Mouse (Mus musculus) CH12.LX (cell line): ENCODE measurements around the gene Prps1l1. TPM values are rescaled to one million over a fixed set of nuclear protein-coding genes. Genes with fewer than 3 reads are reported as not detected.

Experiments used
- DNase-seq: peaks from one replicate; pipeline ENCODE4 v3.0.0-alpha.2; 2013; ENCODE audit errors: extremely low read depth
- H3K27ac ChIP-seq: 2 replicates; pipeline ENCODE4 v1.5.1; 2012; ENCODE audit warnings: low read depth, mild to moderate bottlenecking, control low read depth, moderate library complexity; ENCODE audit not compliant: insufficient read depth
- H3K27me3 ChIP-seq: replicated peaks from 2 replicates; pipeline ENCODE3; 2012; ENCODE audit warnings: inconsistent platforms
- H3K36me3 ChIP-seq, 2 experiments: replicated peaks in 1 of 2; 2 replicates each; pipeline versions ENCODE3 to v1.6.1; 2012; ENCODE audit warnings: inconsistent platforms in 1 of 2, low read length in 1 of 2, mild to moderate bottlenecking in 1 of 2, mixed read lengths in 1 of 2, moderate library complexity in 1 of 2; ENCODE audit not compliant: control insufficient read depth in 1 of 2, insufficient read depth in 1 of 2
- H3K4me1 ChIP-seq, 2 experiments: 2 replicates each; pipeline ENCODE4 v1.6.1; 2012; ENCODE audit warnings: inconsistent platforms in 1 of 2, moderate library complexity in 1 of 2; ENCODE audit not compliant: insufficient read depth in 2 of 2, control insufficient read depth in 1 of 2
- H3K4me2 ChIP-seq: 2 replicates; pipeline ENCODE4 v1.6.1; 2012; ENCODE audit warnings: low read depth, mild to moderate bottlenecking, control low read depth; ENCODE audit not compliant: poor library complexity, insufficient read depth, severe bottlenecking
- H3K4me3 ChIP-seq, 3 experiments: fragments of 150-350 bp in 1 of 3; sonication (generic) in 1 of 3; replicated peaks in 1 of 3; 2 replicates each; pipeline versions ENCODE3 to v1.5.1; 2011 to 2012; ENCODE audit warnings: low read depth in 2 of 3, low read length in 2 of 3, mild to moderate bottlenecking in 2 of 3, moderate library complexity in 2 of 3, control low read depth in 1 of 3, improper control_type of control experiment in 1 of 3, inconsistent platforms in 1 of 3, mixed read lengths in 1 of 3; ENCODE audit not compliant: poor library complexity in 1 of 3
- H3K79me2 ChIP-seq: replicated peaks from 2 replicates; pipeline ENCODE4 v1.6.1; 2012; ENCODE audit warnings: mild to moderate bottlenecking, moderate library complexity; ENCODE audit not compliant: control insufficient read depth, poor library complexity, insufficient read depth, severe bottlenecking; ENCODE audit errors: extremely low read depth
- H3K9ac ChIP-seq: 2 replicates; pipeline ENCODE4 v1.6.1; 2012; ENCODE audit warnings: low read depth, mild to moderate bottlenecking, control low read depth, moderate library complexity; ENCODE audit not compliant: insufficient read depth
- H3K9me3 ChIP-seq: replicated peaks from 2 replicates; pipeline ENCODE3; 2012; ENCODE audit warnings: low read length, inconsistent platforms, mixed read lengths
- CHD1 ChIP-seq: IDR thresholded peaks from 2 replicates; pipeline ENCODE4 v1.6.1; 2012; ENCODE audit warnings: low read depth, low read length, improper control_type of control experiment, inconsistent platforms
- ELF1 ChIP-seq: IDR thresholded peaks from 2 replicates; pipeline ENCODE4 v1.6.1; 2014; ENCODE audit warnings: low read depth, mild to moderate bottlenecking, inconsistent platforms, low read length, improper control_type of control experiment
- ETS1 ChIP-seq: conservative IDR thresholded peaks from 2 replicates; pipeline ENCODE4 v1.6.1; 2012; ENCODE audit warnings: low read depth, mild to moderate bottlenecking, inconsistent platforms, low read length, improper control_type of control experiment, moderate library complexity
- GABPA ChIP-seq: IDR thresholded peaks from 2 replicates; pipeline ENCODE4 v1.6.1; 2012; ENCODE audit warnings: low read depth, low read length, improper control_type of control experiment, inconsistent platforms; ENCODE audit not compliant: insufficient replicate concordance
- IRF4 ChIP-seq: IDR thresholded peaks from 2 replicates; pipeline ENCODE4 v1.6.1; 2014; ENCODE audit warnings: low read depth, mild to moderate bottlenecking, inconsistent platforms, low read length, improper control_type of control experiment
- JUN ChIP-seq: IDR thresholded peaks from 2 replicates; pipeline ENCODE4 v1.6.1; 2011; ENCODE audit warnings: low read depth, mild to moderate bottlenecking, low read length, improper control_type of control experiment, moderate library complexity; ENCODE audit not compliant: insufficient read depth
- KAT2A ChIP-seq: IDR thresholded peaks from 2 replicates; pipeline ENCODE4 v1.6.1; 2012; ENCODE audit warnings: low read length, improper control_type of control experiment, inconsistent platforms; ENCODE audit not compliant: insufficient replicate concordance
- MAFK ChIP-seq: IDR thresholded peaks from 2 replicates; pipeline ENCODE4 v1.6.1; 2011; ENCODE audit warnings: low read length, improper control_type of control experiment; ENCODE audit not compliant: insufficient replicate concordance
- MAX ChIP-seq: IDR thresholded peaks from 2 replicates; pipeline ENCODE4 v1.6.1; 2011; ENCODE audit warnings: low read length, improper control_type of control experiment
- MAZ ChIP-seq: IDR thresholded peaks from 2 replicates; pipeline ENCODE4 v1.6.1; 2012; ENCODE audit warnings: low read depth, mild to moderate bottlenecking, inconsistent platforms, low read length, improper control_type of control experiment, moderate library complexity
- MEF2A ChIP-seq: IDR thresholded peaks from 2 replicates; pipeline ENCODE4 v1.6.1; 2014; ENCODE audit warnings: low read depth, mild to moderate bottlenecking, inconsistent platforms, low read length, improper control_type of control experiment, borderline replicate concordance
- MXI1 ChIP-seq: IDR thresholded peaks from 2 replicates; pipeline ENCODE4 v1.6.1; 2011; ENCODE audit warnings: mild to moderate bottlenecking, low read depth, low read length, improper control_type of control experiment
- MYC ChIP-seq: IDR thresholded peaks from 2 replicates; pipeline ENCODE4 v1.6.1; 2011; ENCODE audit warnings: low read depth, mild to moderate bottlenecking, improper control_type of control experiment, low read length
- NELFE ChIP-seq: IDR thresholded peaks from 2 replicates; pipeline ENCODE4 v1.6.1; 2011; ENCODE audit warnings: low read depth, low read length, improper control_type of control experiment
- POLR2A ChIP-seq: IDR thresholded peaks from 2 replicates; pipeline ENCODE4 v1.6.1; 2011; ENCODE audit warnings: low read depth, mild to moderate bottlenecking, improper control_type of control experiment, low read length
- POLR2AphosphoS2 ChIP-seq: IDR thresholded peaks from 2 replicates; pipeline ENCODE4 v1.6.1; 2011; ENCODE audit warnings: low read depth, low read length, improper control_type of control experiment
- RAD21 ChIP-seq: IDR thresholded peaks from 2 replicates; pipeline ENCODE4 v1.6.1; 2011; ENCODE audit warnings: low read depth, mild to moderate bottlenecking, low read length, improper control_type of control experiment, moderate library complexity
- SIN3A ChIP-seq: IDR thresholded peaks from 2 replicates; pipeline ENCODE4 v1.6.1; 2012; ENCODE audit warnings: low read length, improper control_type of control experiment, inconsistent platforms
- TBP ChIP-seq: conservative IDR thresholded peaks from 2 replicates; pipeline ENCODE4 v1.6.1; 2011; ENCODE audit warnings: low read depth, low read length, improper control_type of control experiment
- TCF12 ChIP-seq: IDR thresholded peaks from 2 replicates; pipeline ENCODE4 v1.6.1; 2014; ENCODE audit warnings: low read depth, mild to moderate bottlenecking, inconsistent platforms, low read length, improper control_type of control experiment
- USF1 ChIP-seq: IDR thresholded peaks from 2 replicates; pipeline ENCODE4 v1.6.1; 2014; ENCODE audit warnings: low read depth, mild to moderate bottlenecking, inconsistent platforms, low read length, improper control_type of control experiment
- ZC3H11A ChIP-seq: IDR thresholded peaks from 2 replicates; pipeline ENCODE4 v1.6.1; 2012; ENCODE audit warnings: low read depth, mild to moderate bottlenecking, inconsistent platforms, low read length, improper control_type of control experiment
- ZKSCAN1 ChIP-seq: IDR thresholded peaks from 2 replicates; pipeline ENCODE4 v1.6.1; 2012; ENCODE audit warnings: low read depth, inconsistent platforms, low read length, improper control_type of control experiment, borderline replicate concordance
- ZMIZ1 ChIP-seq: IDR thresholded peaks from 2 replicates; pipeline ENCODE4 v1.6.1; 2012; ENCODE audit warnings: low read depth, mild to moderate bottlenecking, inconsistent platforms, low read length, improper control_type of control experiment
- dilution Hi-C: fragments of 300-500 bp; cut with MboI; formaldehyde crosslinking; loops from 2 replicates; pipeline ENCODE4 v1.14.3; 2020; ENCODE audit warnings: low sequenced_read_pairs; ENCODE audit not compliant: extremely low pct_unique_long_range_greater_than_20kb, extremely low pct_ligation_motif_present
- in situ Hi-C: fragments of 300-500 bp; cut with MboI; formaldehyde crosslinking; loops from 3 replicates; pipeline ENCODE4 v1.14.3; 2019; ENCODE audit warnings: low sequenced_read_pairs, low pct_ligation_motif_present, low pct_unique_long_range_greater_than_20kb, mixed read lengths
- polyA plus RNA-seq: library from polyadenylated mRNA; unstranded; fragments of >175 nt; gene quantifications from 2 replicates; pipeline ENCODE4 v1.2.1, GENCODE M21; 2012; ENCODE audit warnings: low read depth; ENCODE audit not compliant: insufficient read length
- total RNA-seq, 2 experiments: library from RNA; depleted of rRNA; stranded (reverse); fragments of 300-350 nt in 1 of 2; fragments of >200 nt in 1 of 2; gene quantifications; 2 replicates each; pipeline ENCODE4 v1.2.3; 2012 to 2014

The Prps1l1 gene
- total and polyA plus RNA-seq, 3 experiments, result not detected

- no peak overlapping the region for H3K9ac ChIP-seq
- no peaks in the 10 kb centered on the region for H3K9me3 ChIP-seq
- no peaks in the 10 kb centered on the region for H3K36me3 ChIP-seq
- TF ChIP-seq POLR2A (no peak), IRF4 (no peak), ZC3H11A (no peak), MYC (no peak), ELF1 (no peak), ZKSCAN1 (no peak), JUN (no peak), ETS1 (no peak), POLR2AphosphoS2 (no peak), MAFK (no peak), SIN3A (no peak), MAZ (no peak), MAX (no peak), RAD21 (no peak), MEF2A (no peak), ZMIZ1 (no peak), TCF12 (no peak), KAT2A (no peak)
- H3K27me3 ChIP-seq, result no peaks in the 10 kb centered on the region
- no peak for DNase-seq
- dilution Hi-C loops (no loop called here), in situ Hi-C loops (loop anchor here (25.0 kb wide), 1 partner anchor 338 kb away; no protein-coding TSS in a partner anchor)
- H3K27ac ChIP-seq, result no peak overlapping the region
- H3K4me1 ChIP-seq, result no peaks in the 10 kb centered on the region
- no peak overlapping the region for H3K4me3 ChIP-seq
- H3K4me2 ChIP-seq, result no peak overlapping the region
- no peaks in the 10 kb centered on the region for H3K79me2 ChIP-seq
Observed at GRCm38 (mm10) chr12:35000323-35000722, 15.8 kb downstream of the Prps1l1 start.

GRCm38 (mm10) chr12:35005748-35006147 lies 21.2 kb downstream of the Prps1l1 start:
- Histone ChIP-seq H3K4me1 (peaks cover 0 to 6% of the 10 kb centered on the region in 2 experiments; a peak in 1 of 4 replicates), H3K36me3 (no peaks in the 10 kb centered on the region), H3K9me3 (no peaks in the 10 kb centered on the region), H3K27me3 (no peaks in the 10 kb centered on the region), H3K27ac (no peak overlapping the region), H3K4me3 (no peak overlapping the region), H3K4me2 (no peak overlapping the region), H3K9ac (no peak overlapping the region), H3K79me2 (no peaks in the 10 kb centered on the region)
- TF ChIP-seq MAZ (no peak), ZMIZ1 (no peak), JUN (no peak), NELFE (no peak), GABPA (no peak), SIN3A (no peak), ELF1 (no peak), ETS1 (no peak), TBP (no peak), MAX (no peak), USF1 (no peak), CHD1 (no peak), ZC3H11A (no peak), POLR2AphosphoS2 (no peak), MXI1 (no peak)
- DNase-seq, result no peak
- dilution Hi-C loops, result no loop called here
- in situ Hi-C loops, result loop anchor here (25.0 kb wide), 1 partner anchor 343 kb away; no protein-coding TSS in a partner anchor
